Comparison of ENCODE assay signal across 9 mouse cellular contexts in genomic region chr12:33717601-33718260, GRCm38 (mm10).
DNase-seq lines count a peak whose midpoint lies in the region; ATAC-seq lines count a peak whose summit lies in the region.
"Had no signal": no experiment of that assay in that cellular context is flagged by ENCODE, and none has a peak within 500 bp of the region (broad histone marks: within the 10 kb centered on the region; RNA-seq: fewer than 3 reads in every experiment).

No protein-coding gene starts in this region.

- peak overlapping the region; percentile 64 for H3K27ac ChIP-seq in kidney, embryonic 15.5 days
- no peak overlapping the region for H3K27ac ChIP-seq in heart, embryonic 12.5 days (ENCODE audit: poor library complexity, severe bottlenecking)
- H3K27ac ChIP-seq in midbrain, embryonic 12.5 days (replicated peaks) = peak overlapping the region; percentile 54

- WGBS in kidney, embryonic 15.5 days = 14% methylated on average over 14 of the region's 14 CpGs
- WGBS in heart, embryonic 12.5 days = 32% methylated on average over 14 of the region's 14 CpGs
- 21% methylated on average over 14 of the region's 14 CpGs for WGBS in midbrain, embryonic 12.5 days

- 0 out of 2 replicates have a peak overlapping the region, but pooled peaks have one; percentile 14 for H3K9ac ChIP-seq in kidney, embryonic 15.5 days
- H3K9ac ChIP-seq in heart, embryonic 12.5 days = 0 out of 2 replicates have a peak overlapping the region, but pooled peaks have one; percentile 11
- no peak overlapping the region for H3K9ac ChIP-seq in midbrain, embryonic 12.5 days (replicated peaks)

- H3K9me3 ChIP-seq in kidney, embryonic 15.5 days (replicated peaks) = no peaks in the 10 kb centered on the region
- H3K9me3 ChIP-seq in heart, embryonic 12.5 days (replicated peaks) = no peaks in the 10 kb centered on the region
- H3K9me3 ChIP-seq in midbrain, embryonic 12.5 days = no peaks in the 10 kb centered on the region

- H3K4me3 ChIP-seq in kidney, embryonic 15.5 days (replicated peaks) = peak overlapping the region; percentile 21
- H3K4me3 ChIP-seq in heart, embryonic 12.5 days = peak overlapping the region; percentile 14
- H3K4me3 ChIP-seq in midbrain, embryonic 12.5 days = 0 out of 2 replicates have a peak overlapping the region, but pooled peaks have one; percentile 9

- DNase-seq in kidney, adult 18-20 months = no peak
- peak; percentile 79 for DNase-seq in embryo, embryonic 10.5 days (ENCODE audit: low spot score)
- DNase-seq in frontal cortex, postnatal 25 days (ENCODE audit: low spot score in 2 of 2) = no peak
- no peak for DNase-seq in spleen, postnatal 36 days (ENCODE audit: low spot score in 2 of 2)
- no peak for DNase-seq in thymus, adult 18-20 months

- no peaks in the 10 kb centered on the region for H3K36me3 ChIP-seq in kidney, embryonic 15.5 days
- H3K36me3 ChIP-seq in heart, embryonic 12.5 days = no peaks in the 10 kb centered on the region
- no peaks in the 10 kb centered on the region for H3K36me3 ChIP-seq in midbrain, embryonic 12.5 days
- H3K36me3 ChIP-seq: G1E had no signal

- H3K27me3 ChIP-seq in kidney, embryonic 15.5 days = no peaks in the 10 kb centered on the region
- H3K27me3 ChIP-seq in heart, embryonic 12.5 days (replicated peaks) = no peaks in the 10 kb centered on the region
- no peaks in the 10 kb centered on the region for H3K27me3 ChIP-seq in midbrain, embryonic 12.5 days

- H3K4me1 ChIP-seq in kidney, embryonic 15.5 days = peaks cover 18% of the 10 kb centered on the region
- peaks cover 7% of the 10 kb centered on the region for H3K4me1 ChIP-seq in heart, embryonic 12.5 days (replicated peaks)
- H3K4me1 ChIP-seq in midbrain, embryonic 12.5 days = peaks cover 7% of the 10 kb centered on the region

- ATAC-seq in kidney, embryonic 15.5 days (replicated peaks; ENCODE audit: low FRiP score) = peak; percentile 87
- ATAC-seq in heart, embryonic 12.5 days (ENCODE audit: insufficient number of reproducible peaks, low FRiP score) = no peak
- peak; percentile 84 for ATAC-seq in midbrain, embryonic 12.5 days (ENCODE audit: low FRiP score, low read depth)

- peak overlapping the region; percentile 51 for H3K4me2 ChIP-seq in kidney, embryonic 15.5 days
- peak overlapping the region; percentile 55 for H3K4me2 ChIP-seq in heart, embryonic 12.5 days
- H3K4me2 ChIP-seq in midbrain, embryonic 12.5 days (replicated peaks) = peak overlapping the region; percentile 30
